Mouse (Mus musculus) ES-CJ7 (cell line): ENCODE measurements around the gene Apcs.

ENCODE experiments used
- DNase-seq: peaks from one replicate; pipeline ENCODE4 v3.0.0; 2011; ENCODE audit warnings: low read depth, low spot score

Gene Apcs

DNA sequence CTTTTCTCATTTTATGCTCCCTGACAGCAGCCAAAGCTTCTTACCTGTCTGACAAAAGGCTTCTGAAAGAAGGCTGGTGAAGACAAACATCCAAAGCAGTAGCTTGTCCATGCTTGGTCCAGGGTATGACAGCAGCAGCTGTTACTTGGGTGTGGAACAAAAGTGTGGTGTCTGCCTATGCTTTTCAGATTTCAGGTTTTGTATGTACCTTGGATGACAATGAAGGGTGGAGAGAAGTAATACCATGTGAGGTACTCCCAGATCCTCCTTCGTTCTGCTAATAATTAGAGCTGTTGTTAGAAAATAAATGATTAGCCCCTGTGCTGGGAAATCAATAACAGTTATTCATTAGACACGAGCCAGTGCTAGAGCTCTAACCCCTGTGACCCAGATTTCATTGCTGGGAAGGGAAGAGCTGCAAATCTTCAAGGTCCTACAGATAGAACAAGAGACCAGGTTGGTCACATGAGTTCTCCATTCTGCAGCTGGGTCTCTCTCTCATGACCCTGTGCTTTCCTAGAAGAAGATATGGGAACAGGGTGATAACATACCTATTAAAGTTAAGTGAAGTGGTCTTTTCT, at the start of gene Apcs:
Gene Apcs (minus strand): TSS at position 265 of the 581 bp plus-strand sequence.
- no peak for DNase-seq

DNA sequence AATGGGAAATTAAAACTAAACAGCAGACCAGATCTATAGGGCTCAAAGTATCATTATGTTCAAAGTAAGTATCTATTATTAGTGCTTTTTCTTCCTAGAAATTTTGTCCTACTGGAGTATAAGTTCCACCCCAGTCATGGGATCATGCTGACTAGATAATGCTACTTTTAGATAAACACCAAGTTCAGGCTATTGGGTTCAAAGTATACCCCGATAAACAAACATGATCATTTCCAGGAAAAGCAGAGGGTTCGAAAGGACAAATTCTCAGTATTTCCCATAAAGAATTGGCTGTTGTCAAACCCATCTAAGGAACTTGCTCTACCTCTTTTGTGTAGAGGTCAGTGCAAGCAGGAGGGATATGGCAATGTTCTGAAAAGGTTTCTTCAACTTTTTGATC, 37.4 kb upstream of the Apcs start:
- no peak for DNase-seq

GRCm38 (mm10) chr1:172918450-172918849, 23.6 kb upstream of the Apcs start:
- no peak for DNase-seq

DNA sequence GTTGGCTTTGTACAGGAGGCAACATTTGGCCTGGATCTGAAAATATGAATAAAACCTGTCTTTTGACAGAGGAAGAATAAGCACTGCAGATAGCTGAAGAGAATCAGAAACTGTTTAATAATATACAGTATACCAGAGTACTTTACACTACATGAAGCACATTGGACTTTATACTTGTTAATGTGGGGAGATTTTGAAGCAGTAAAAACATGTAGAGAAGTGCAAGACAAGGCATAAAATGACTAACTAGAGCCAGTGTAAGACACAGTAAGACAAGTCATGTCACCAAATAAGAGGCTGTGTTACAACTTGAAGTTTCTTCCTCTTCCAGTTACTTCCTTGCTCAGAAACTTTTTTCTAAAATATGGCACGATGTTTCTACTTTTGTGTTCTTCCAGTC, 22.3 kb upstream of the Apcs start:
- no peak for DNase-seq

- no peak for DNase-seq
These were observed 8.5 kb upstream of the Apcs start for GRCm38 (mm10) chr1:172903313-172903712.

DNA sequence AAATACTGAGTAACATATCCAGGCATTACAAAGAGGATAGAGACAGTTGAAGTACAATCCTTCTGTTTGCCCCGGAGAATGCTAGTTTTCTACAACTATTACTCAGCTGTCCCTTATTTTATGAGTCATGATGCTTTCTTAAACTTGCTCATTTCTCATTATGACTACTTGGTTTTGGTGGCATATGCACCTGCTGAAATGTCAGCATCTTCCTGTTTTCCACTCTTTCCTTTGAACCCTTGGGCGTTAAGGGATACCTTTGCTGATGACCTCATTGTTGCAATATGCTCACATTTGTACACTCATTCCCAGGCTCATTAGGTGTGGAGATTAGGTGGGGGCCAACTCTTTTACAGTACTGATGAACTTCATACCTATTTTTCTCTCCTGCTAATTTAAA, 594 bp upstream of the Apcs start:
- no peak for DNase-seq

DNA sequence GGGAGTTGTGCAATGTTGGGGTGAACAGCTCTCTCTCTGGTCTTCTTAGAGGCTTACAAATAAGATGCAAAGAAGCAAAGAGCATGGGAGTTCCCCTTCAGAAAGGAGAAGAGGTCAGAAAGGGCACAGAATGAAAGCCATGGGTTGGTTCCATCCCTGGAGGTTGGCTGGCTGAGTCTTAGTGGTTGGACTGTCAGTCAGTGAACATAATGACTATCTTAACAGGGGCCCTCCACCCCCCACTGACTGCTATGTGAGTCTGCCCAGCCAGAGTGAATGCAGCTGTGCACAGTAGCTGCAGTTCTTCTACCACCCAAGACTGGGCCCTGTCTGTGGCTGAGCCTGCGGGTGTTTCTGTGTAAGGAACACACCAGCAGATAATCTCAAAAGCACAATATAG, 18.2 kb downstream of the Apcs start:
- DNase-seq: no peak

DNA sequence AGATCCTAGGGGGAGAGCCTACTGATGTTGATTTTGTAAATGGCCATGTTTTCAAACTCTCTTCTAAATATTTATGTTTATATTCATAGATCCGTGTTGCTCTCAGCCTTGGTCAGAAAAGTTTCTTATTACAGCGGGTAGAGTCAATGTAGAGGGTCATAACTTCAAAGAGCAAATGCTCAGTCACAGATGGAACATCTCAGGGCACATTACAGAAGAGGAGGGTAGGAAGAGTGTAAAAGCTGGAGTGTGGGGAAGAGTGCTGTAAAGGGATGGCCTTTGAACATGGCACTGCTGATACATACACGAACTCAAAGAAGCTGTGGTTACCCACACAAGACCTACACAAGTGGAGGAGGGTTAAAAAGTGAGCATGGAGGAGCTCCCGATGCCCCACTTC, 19.6 kb downstream of the Apcs start:
- DNase-seq: no peak

DNA sequence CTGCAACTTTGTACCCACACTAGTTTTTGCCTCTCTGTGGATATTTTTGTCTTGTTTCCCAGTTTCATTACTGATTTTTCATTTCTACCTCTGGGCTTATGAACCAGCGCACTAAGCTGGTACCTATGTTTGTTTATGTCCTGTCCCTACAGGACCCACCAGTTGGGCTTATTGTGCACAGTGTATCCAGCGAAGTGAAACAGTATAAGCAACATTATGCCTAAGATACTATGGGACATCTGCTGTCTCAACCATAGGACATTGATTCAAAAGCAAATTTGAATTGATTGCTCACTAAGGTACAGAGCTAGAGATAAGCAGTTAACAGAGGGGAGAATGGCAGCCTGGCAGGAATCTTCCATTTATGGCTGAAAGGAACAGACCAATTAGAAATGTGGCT, 46.7 kb downstream of the Apcs start:
- DNase-seq: no peak

- DNase-seq: no peak
These were observed 47.6 kb downstream of the Apcs start for GRCm38 (mm10) chr1:172847044-172847761.
